Mouse (Mus musculus): ENCODE results near the gene Sdccag8. TPM values are rescaled to one million over a fixed set of nuclear protein-coding genes. Genes with fewer than 3 reads are reported as not detected.

Sdccag8 gene
- total RNA-seq, 2 experiments from 2014 or later = 9.4 to 23.2 TPM

GRCm38 (mm10) chr1:176827365-176827764 is 12.9 kb downstream of the Sdccag8 start:
- ATAC-seq (replicated peaks; ENCODE audit: poor library complexity) = peak; percentile 68

DNA sequence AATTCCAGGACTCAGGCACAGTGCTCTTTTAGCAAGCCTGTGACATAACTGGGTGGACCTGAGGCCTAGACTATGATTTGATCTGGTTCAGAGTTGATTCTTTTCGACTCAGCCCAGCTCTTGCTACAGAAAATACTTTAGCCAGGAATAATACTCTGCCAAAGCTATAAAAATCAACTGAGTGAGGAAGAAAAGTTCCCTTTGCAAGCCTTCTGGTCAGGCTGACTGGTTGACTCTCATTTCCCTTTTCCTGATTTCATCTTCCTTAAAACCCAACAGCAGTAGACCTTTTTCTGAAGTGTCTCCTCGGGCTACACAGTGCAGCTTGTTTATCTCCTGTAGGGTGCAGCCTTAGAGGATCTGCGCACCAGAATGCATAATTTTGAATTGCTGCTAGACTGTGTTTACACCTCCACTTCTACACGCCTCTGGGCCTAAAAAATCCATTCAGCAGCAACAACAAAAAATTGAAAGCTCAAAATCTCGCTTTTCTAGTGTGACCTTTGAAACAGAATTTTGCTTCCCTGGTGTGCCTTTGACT is 13.6 kb downstream of the Sdccag8 start:
- peak; percentile 29 for ATAC-seq (replicated peaks; ENCODE audit: poor library complexity)

- ATAC-seq (replicated peaks; ENCODE audit: poor library complexity) = no peak
Observed at GRCm38 (mm10) chr1:176828666-176829065, 14.2 kb downstream of the Sdccag8 start.

DNA sequence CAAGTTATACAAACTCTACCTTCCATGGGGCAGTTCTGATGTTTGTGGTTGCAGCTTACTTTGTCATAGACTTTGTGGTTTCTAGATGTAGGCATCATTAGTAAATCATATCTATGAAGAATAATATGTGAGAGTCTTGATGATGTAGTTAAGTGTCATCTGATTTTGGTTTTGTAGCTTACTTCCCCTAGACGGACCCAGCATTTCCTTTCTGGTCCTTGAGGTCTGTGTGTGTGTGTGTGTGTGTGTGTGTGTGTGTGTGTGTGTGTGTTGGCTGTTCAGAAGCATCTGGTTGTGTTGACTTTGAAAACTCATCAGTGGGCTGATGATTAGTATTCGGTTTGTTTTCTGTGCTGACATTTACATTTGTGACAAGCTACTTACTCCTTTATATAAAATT is 17.6 kb downstream of the Sdccag8 start:
- ATAC-seq (replicated peaks; ENCODE audit: poor library complexity) = no peak

DNA sequence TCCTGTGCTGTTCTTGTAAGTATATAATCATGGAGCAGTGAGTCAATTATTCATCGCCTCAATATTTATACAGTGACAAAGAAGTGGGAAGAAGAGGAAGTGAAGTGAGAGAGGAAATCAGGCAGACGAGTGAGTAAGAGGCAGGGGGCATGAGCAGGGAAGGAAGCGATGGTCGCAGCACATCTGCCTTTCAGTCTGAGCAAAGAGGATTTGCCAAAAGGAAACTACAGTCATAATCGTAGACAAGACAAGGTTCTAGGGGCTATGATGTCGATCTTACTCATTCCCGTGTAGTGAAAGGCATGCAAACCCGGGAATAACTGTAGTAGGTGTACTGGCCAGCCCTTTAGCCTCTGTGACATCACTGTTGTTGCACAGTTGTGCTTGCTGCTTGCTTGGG is 18.1 kb downstream of the Sdccag8 start:
- ATAC-seq (replicated peaks; ENCODE audit: poor library complexity) = peak; percentile 30

DNA sequence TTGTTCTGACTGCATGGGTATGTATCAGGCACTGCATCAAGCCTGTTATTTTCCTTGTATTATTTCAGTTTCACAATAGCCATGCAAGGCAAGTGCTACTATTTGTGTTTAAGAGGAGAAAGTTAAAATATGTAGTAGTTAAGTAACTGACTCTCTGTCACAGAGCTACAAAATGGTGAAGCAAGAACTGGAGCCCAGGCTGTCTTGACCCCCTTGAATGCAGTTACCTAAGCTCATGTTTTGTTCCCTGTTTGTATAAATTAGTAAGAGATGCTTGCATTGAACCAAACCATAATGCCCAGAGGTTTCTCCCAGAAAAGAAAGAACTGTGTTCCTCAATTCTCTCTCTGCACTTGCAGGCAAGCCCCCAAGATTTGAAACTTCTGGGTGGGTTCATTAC is 18.8 kb downstream of the Sdccag8 start:
- ATAC-seq (replicated peaks; ENCODE audit: poor library complexity) = no peak

DNA sequence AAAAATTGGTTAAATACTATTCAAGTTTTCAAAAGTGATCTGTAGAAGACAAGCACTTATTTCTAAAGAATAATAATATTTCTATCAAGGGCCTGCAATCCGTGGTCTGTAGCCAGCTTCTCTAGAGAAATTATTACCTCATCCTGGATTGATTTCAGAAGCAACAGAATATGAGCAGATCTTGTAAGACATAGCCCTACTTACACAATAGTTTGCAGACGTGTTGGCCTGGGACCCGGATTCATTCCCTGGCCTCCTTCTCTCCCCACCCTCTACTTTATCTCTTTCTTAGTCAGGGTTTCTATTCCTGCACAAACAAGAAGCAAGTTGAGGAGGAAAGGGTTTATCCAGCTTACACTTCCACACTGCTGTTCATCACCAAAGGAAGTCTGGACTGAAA is 19.5 kb downstream of the Sdccag8 start:
- ATAC-seq (replicated peaks; ENCODE audit: poor library complexity) = peak; percentile 44

DNA sequence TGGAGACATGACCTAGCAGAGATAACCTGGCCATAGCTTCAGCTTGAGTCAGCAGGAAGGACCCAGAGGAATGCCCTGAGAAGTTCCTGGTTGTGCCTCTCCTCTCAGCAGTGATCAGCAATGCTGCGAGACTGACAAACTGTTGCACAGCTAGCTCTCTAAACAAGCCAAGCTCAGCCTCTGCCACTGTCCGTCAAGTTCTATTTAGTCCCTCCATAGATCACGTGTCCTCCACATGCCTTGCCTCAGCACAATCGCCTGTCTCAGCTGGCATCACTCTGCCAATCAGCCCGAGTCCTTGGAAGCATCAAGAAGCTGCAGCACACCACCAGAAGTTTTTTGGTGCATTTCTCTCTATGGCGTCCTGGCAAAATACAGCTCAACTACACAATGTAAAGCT is 20.4 kb downstream of the Sdccag8 start:
- 0 out of 2 replicates have a peak, but pooled peaks have one; percentile 5 for ATAC-seq (replicated peaks; ENCODE audit: poor library complexity)

GRCm38 (mm10) chr1:176835501-176836294 is 21.2 kb downstream of the Sdccag8 start:
- peak; percentile 35 for ATAC-seq (replicated peaks; ENCODE audit: poor library complexity)

DNA sequence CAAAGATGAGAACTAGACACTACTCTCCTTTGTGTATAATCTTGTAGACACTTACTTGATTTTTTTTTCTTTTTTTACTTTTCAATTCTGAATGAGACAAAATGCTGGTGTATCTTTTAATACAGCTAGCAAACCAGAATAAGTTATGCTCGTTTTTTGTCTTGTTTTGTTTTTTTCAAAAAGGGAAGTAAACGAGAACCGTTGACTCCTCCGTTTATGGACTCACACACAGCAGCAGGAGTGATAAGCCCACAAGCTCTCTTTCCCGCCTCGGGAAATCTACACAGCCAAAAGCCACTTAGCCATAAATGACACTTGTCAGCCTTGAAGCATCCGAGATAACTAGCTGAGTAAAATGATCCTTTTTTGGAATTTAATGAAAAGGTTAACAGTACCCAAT is 22.1 kb downstream of the Sdccag8 start:
- peak; percentile 29 for ATAC-seq (replicated peaks; ENCODE audit: poor library complexity)

DNA sequence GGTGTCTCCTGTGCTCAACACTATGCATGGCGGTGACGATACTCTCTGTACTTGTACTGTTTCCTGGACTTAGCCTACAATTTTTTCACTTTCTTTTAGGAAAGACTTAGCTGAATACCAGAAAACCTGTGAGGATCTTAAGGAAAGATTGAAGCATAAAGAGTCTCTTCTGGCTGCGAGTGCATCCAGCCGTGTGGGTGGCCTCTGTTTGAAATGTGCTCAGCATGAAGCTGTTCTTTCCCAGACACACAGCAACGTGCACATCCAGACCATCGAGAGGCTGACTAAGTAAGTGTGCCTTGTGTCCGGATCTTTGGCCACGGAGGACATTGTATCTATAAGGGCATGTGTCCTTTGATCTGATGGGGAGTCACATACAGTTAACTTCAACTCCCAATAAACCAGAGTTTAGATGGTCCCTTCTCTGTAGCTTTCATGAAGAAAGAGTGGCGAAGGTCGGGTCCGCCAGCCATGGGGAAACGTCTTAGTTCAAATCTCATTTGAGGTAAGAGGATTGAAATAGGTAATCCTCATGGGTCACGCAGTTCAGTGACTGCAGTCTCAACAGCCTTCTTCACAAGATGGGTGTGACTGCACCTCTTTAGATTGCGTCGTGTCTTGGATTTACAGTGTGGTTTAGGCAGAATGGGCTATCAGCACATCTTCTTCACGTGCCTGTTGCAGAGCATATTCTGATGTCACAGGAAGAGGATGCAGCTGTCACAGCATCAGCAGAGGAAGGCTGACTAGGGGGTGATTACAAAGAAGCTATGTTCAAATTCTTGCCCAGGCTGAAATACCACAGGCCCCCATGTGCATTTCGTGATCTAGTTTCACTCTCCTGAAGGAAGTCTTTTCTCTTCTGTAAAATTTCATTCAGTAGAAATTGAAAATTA is 30.9 kb downstream of the Sdccag8 start:
- ATAC-seq (replicated peaks; ENCODE audit: poor library complexity) = peak; percentile 97

GRCm38 (mm10) chr1:176847118-176847859 is 32.8 kb downstream of the Sdccag8 start:
- no peak for ATAC-seq (replicated peaks; ENCODE audit: poor library complexity)

- no peak for ATAC-seq (replicated peaks; ENCODE audit: poor library complexity)
Observed at GRCm38 (mm10) chr1:176848613-176849290, 34.3 kb downstream of the Sdccag8 start.

GRCm38 (mm10) chr1:176849377-176849776 is 34.9 kb downstream of the Sdccag8 start:
- no peak for ATAC-seq (replicated peaks; ENCODE audit: poor library complexity)

- no peak for ATAC-seq (replicated peaks; ENCODE audit: poor library complexity)
Observed at GRCm38 (mm10) chr1:176851401-176851800, 36.9 kb downstream of the Sdccag8 start.

DNA sequence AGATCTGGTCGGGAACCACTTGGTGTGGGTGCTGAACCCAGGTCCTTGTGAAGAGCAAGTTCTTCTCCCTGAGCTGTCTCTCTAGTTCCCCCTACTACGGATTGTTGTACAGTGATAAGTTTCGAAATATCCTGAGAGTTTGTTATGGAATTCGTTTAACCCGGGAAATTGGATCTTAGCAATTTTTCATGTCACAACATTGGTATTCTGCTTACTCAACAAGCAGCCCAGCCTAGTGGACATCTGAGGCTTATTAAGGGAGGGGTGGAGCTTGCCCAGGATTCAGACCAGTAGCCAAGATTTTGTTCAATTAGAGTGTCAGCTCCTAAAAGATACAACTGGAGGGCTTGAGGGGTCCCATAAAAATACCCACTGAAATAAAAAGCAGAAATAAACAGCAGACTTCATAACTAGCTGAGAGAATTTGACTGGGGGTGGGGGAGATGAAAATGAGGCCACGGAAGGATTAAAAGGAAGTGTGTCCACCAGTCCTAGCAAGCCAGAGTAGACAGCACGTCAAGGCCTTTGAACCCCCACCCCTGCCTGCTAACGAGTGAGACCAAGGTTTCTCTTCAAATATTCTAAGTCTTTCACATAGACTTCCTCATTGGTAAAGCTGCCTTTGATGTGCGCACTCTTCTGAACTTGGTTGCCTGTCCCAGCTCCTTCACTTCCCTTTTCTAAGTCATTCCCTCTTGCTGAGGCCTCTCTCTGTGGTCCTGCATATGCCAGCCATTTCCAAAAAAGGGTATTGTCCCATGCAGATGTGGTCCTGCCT is 38.5 kb downstream of the Sdccag8 start:
- ATAC-seq (replicated peaks; ENCODE audit: poor library complexity) = peak; percentile 95

- ATAC-seq (replicated peaks; ENCODE audit: poor library complexity) = peak; percentile 100
Observed at GRCm38 (mm10) chr1:176861981-176862644, 47.7 kb downstream of the Sdccag8 start.

DNA sequence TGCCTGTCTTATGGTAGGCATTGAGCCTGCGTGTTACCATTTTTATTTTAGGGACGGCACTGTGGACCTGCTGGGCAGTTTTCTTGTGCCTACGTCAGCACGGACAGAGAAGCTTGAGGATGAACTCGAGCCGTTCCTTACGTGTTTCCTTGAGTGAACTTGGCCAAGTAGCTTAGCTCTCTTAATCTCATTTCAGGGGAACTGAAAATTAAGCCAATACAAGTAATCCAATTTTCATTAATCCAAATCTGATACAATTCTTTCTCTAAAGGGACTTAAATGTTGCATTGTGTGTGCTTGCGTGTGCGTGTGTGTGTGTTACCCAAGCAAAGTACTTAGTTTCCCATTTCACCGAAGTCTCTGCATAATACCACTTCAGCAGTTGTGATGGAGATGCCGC is 56.0 kb downstream of the Sdccag8 start:
- no peak for ATAC-seq (replicated peaks; ENCODE audit: poor library complexity)

- no peak for ATAC-seq (replicated peaks; ENCODE audit: poor library complexity)
Observed at GRCm38 (mm10) chr1:176871975-176872374, 57.5 kb downstream of the Sdccag8 start.

Data from megakaryocyte progenitor cell, adult 5-6 weeks (primary cell).